Mouse (Mus musculus): ENCODE data around the gene Vps45. TPM values are rescaled to one million over a fixed set of nuclear protein-coding genes. Genes with fewer than 3 reads are reported as not detected.

The Vps45 gene
- polyA plus RNA-seq (2015; fragmentation: Illumina TruSeq; extraction: RNeasy Lipid Tissue Mini Kit (QIAGEN cat#74804); ENCODE audit: low read depth, low replicate concordance) = 46.0 TPM

DNA sequence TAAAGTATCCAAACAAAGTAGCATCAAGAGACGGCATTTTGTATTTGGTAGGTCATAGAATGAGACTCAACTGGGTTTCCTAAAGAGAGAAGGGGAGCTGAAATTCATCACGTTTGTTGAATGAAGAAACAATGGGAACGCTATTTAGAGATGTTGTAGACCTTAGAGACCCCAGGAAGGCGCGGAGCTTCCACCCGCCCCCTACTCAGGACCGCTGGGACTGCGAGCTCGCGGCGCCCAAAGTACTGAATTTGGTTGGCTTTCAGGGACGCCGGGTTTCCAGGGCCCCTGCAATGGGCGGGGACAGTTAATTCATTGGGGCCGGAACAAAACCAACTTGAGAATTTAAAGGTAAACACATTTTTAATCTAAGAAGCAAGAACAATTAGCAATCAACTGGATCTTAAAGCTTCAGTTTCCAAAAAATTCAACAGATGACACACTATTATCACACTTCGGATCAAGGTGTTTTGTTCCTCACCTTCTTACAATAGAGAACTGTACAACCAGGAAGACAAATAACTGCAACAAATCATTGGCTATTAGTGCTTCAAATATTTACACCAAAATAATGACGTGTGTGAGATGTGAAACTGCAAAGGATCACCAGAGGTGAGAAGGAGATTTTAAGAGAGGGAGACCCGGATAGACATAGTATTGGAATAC lies at the start of gene Vps45:
Vps45 (minus strand) TSS at position 236 of the 666 bp plus-strand sequence.

DNA sequence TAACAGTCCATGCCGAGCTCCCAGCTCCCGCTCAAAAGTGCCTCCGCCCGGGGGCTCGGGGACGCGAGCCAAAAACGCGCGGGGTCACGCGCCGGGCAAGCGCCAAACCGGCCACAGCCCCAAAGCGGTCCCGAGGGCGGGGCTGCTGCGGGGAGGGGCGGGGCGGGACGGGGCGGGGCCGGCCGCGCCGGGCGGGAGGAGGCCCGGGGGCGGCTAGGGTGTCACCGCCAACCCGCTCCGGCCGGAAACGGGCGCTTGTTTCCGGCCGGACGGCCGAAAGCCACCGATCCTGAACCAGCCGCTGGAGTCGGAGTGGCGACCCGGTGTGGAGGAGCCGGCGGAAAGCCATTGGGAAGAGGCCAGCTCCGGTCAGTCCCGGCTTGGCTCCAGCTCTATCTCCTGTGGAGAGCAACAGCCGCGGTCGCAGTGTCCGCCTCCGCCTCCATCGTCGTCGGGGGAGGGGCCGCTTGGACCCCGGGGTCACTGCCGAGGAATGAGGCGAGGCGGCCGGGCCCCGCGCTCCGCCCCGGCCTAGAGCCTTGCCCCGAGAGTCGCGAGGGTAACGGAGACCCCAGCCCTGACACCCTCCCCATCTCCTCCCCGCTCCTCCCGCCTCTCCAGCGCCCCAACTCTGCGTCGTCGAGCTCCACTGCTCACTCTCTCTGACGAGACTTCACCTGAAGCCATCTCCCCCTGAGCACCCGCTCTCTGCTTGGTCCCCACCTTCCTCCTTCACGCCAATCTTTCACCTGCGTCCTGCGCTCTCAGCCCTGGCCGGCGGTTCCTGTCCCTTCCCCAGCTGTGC lies 46.2 kb upstream of the Vps45 start, which contains the start of gene Otud7b:
Otud7b (plus strand) TSS at position 267 of the 805 bp plus-strand sequence.

DNA sequence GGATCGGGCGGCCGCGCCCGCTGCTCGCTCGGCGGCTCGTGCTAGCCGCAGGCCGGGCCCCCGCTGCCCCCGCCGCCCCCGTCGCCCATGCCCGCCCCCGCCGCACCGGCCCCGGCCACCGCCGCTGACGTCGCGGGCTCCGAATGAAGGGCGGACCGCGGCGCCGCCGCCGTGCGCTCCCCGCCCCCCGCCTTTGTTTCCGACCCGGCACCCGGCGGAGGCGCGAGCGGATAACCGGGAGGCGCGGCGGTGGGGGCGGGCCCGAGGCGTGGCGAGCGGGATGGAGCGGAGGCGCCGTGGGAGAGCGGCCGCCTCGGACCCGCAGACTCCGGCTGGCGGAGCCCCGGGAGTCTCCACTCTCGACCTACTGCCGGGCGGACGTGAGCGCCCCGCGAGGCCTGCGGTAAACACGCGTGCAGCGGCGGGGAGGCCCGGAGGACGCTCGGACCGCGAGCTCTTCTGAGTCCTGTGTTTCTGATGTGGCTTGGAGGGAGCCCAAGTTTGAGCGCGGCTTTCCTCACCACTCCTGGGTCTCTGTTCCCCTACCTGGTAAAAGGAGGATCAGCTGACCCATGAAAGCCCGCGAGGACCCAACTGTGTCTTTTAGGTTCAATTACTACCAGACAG lies 62.4 kb downstream of the Vps45 start, which contains the start of gene Plekho1:
Plekho1 (minus strand) TSS at position 200 of the 627 bp plus-strand sequence.

Other genes starting within 250 kb of the Vps45 start
- gene Rprd2, start 239.6 kb downstream of the Vps45 start, polyA plus RNA-seq (2015; fragmentation: Illumina TruSeq; extraction: RNeasy Lipid Tissue Mini Kit (QIAGEN cat#74804); ENCODE audit: low read depth, low replicate concordance) = 21.0 TPM
- 25.4 TPM for gene Prpf3, start 202.6 kb downstream of the Vps45 start, polyA plus RNA-seq (2015; fragmentation: Illumina TruSeq; extraction: RNeasy Lipid Tissue Mini Kit (QIAGEN cat#74804); ENCODE audit: low read depth, low replicate concordance)
- gene Mrps21, start 186.9 kb downstream of the Vps45 start, polyA plus RNA-seq (2015; fragmentation: Illumina TruSeq; extraction: RNeasy Lipid Tissue Mini Kit (QIAGEN cat#74804); ENCODE audit: low read depth, low replicate concordance) = 282 TPM
- 21.2 TPM for gene Ciart, start 176.2 kb downstream of the Vps45 start, polyA plus RNA-seq (2015; fragmentation: Illumina TruSeq; extraction: RNeasy Lipid Tissue Mini Kit (QIAGEN cat#74804); ENCODE audit: low read depth, low replicate concordance)
- 11.2 TPM for gene BC028528, start 166.5 kb downstream of the Vps45 start, polyA plus RNA-seq (2015; fragmentation: Illumina TruSeq; extraction: RNeasy Lipid Tissue Mini Kit (QIAGEN cat#74804); ENCODE audit: low read depth, low replicate concordance)
- gene Aph1a, start 164.5 kb downstream of the Vps45 start, polyA plus RNA-seq (2015; fragmentation: Illumina TruSeq; extraction: RNeasy Lipid Tissue Mini Kit (QIAGEN cat#74804); ENCODE audit: low read depth, low replicate concordance) = 72.2 TPM
- gene Car14, start 153.8 kb downstream of the Vps45 start, polyA plus RNA-seq (2015; fragmentation: Illumina TruSeq; extraction: RNeasy Lipid Tissue Mini Kit (QIAGEN cat#74804); ENCODE audit: low read depth, low replicate concordance) = 23.3 TPM
- gene Anp32e, start 129.2 kb downstream of the Vps45 start, polyA plus RNA-seq (2015; fragmentation: Illumina TruSeq; extraction: RNeasy Lipid Tissue Mini Kit (QIAGEN cat#74804); ENCODE audit: low read depth, low replicate concordance) = 78.9 TPM
- 74.5 TPM for gene Plekho1, start 62.5 kb downstream of the Vps45 start, polyA plus RNA-seq (2015; fragmentation: Illumina TruSeq; extraction: RNeasy Lipid Tissue Mini Kit (QIAGEN cat#74804); ENCODE audit: low read depth, low replicate concordance)
- gene Otud7b, start 46.1 kb upstream of the Vps45 start, polyA plus RNA-seq (2015; fragmentation: Illumina TruSeq; extraction: RNeasy Lipid Tissue Mini Kit (QIAGEN cat#74804); ENCODE audit: low read depth, low replicate concordance) = 20.0 TPM
- 10.8 TPM for gene Mtmr11, start 103.5 kb upstream of the Vps45 start, polyA plus RNA-seq (2015; fragmentation: Illumina TruSeq; extraction: RNeasy Lipid Tissue Mini Kit (QIAGEN cat#74804); ENCODE audit: low read depth, low replicate concordance)
- 44.2 TPM for gene Sf3b4, start 113.9 kb upstream of the Vps45 start, polyA plus RNA-seq (2015; fragmentation: Illumina TruSeq; extraction: RNeasy Lipid Tissue Mini Kit (QIAGEN cat#74804); ENCODE audit: low read depth, low replicate concordance)
- gene Sv2a, start 122.7 kb upstream of the Vps45 start, polyA plus RNA-seq (2015; fragmentation: Illumina TruSeq; extraction: RNeasy Lipid Tissue Mini Kit (QIAGEN cat#74804); ENCODE audit: low read depth, low replicate concordance) = 293 TPM
- gene Bola1, start 161.2 kb upstream of the Vps45 start, polyA plus RNA-seq (2015; fragmentation: Illumina TruSeq; extraction: RNeasy Lipid Tissue Mini Kit (QIAGEN cat#74804); ENCODE audit: low read depth, low replicate concordance) = 30.9 TPM
- gene Hist2h2ab, start 161.4 kb upstream of the Vps45 start, polyA plus RNA-seq (2015; fragmentation: Illumina TruSeq; extraction: RNeasy Lipid Tissue Mini Kit (QIAGEN cat#74804); ENCODE audit: low read depth, low replicate concordance) = not detected
- not detected for gene Hist2h2ac, start 162.4 kb upstream of the Vps45 start, polyA plus RNA-seq (2015; fragmentation: Illumina TruSeq; extraction: RNeasy Lipid Tissue Mini Kit (QIAGEN cat#74804); ENCODE audit: low read depth, low replicate concordance)
- 7.2 TPM for gene Hist2h2be, start 162.7 kb upstream of the Vps45 start, polyA plus RNA-seq (2015; fragmentation: Illumina TruSeq; extraction: RNeasy Lipid Tissue Mini Kit (QIAGEN cat#74804); ENCODE audit: low read depth, low replicate concordance)
- gene Hist2h3c2, start 180.7 kb upstream of the Vps45 start, polyA plus RNA-seq (2015; fragmentation: Illumina TruSeq; extraction: RNeasy Lipid Tissue Mini Kit (QIAGEN cat#74804); ENCODE audit: low read depth, low replicate concordance) = 5.3 TPM
- 79.4 TPM for gene Hist2h2aa2, start 181.8 kb upstream of the Vps45 start, polyA plus RNA-seq (2015; fragmentation: Illumina TruSeq; extraction: RNeasy Lipid Tissue Mini Kit (QIAGEN cat#74804); ENCODE audit: low read depth, low replicate concordance)
- gene Hist2h2aa1, start 187.0 kb upstream of the Vps45 start, polyA plus RNA-seq (2015; fragmentation: Illumina TruSeq; extraction: RNeasy Lipid Tissue Mini Kit (QIAGEN cat#74804); ENCODE audit: low read depth, low replicate concordance) = not detected
- not detected for gene Hist2h3c1, start 188.2 kb upstream of the Vps45 start, polyA plus RNA-seq (2015; fragmentation: Illumina TruSeq; extraction: RNeasy Lipid Tissue Mini Kit (QIAGEN cat#74804); ENCODE audit: low read depth, low replicate concordance)
- gene Hist2h4, start 204.8 kb upstream of the Vps45 start, polyA plus RNA-seq (2015; fragmentation: Illumina TruSeq; extraction: RNeasy Lipid Tissue Mini Kit (QIAGEN cat#74804); ENCODE audit: low read depth, low replicate concordance) = 1.3 TPM
- gene Hist2h3b, start 210.2 kb upstream of the Vps45 start, polyA plus RNA-seq (2015; fragmentation: Illumina TruSeq; extraction: RNeasy Lipid Tissue Mini Kit (QIAGEN cat#74804); ENCODE audit: low read depth, low replicate concordance) = not detected
- not detected for gene Hist2h2bb, start 211.3 kb upstream of the Vps45 start, polyA plus RNA-seq (2015; fragmentation: Illumina TruSeq; extraction: RNeasy Lipid Tissue Mini Kit (QIAGEN cat#74804); ENCODE audit: low read depth, low replicate concordance)
- 4.3 TPM for gene Fcgr1, start 235.5 kb upstream of the Vps45 start, polyA plus RNA-seq (2015; fragmentation: Illumina TruSeq; extraction: RNeasy Lipid Tissue Mini Kit (QIAGEN cat#74804); ENCODE audit: low read depth, low replicate concordance)